Comparison of ENCODE assay signal across 8 mouse cellular contexts in the genomic region with DNA sequence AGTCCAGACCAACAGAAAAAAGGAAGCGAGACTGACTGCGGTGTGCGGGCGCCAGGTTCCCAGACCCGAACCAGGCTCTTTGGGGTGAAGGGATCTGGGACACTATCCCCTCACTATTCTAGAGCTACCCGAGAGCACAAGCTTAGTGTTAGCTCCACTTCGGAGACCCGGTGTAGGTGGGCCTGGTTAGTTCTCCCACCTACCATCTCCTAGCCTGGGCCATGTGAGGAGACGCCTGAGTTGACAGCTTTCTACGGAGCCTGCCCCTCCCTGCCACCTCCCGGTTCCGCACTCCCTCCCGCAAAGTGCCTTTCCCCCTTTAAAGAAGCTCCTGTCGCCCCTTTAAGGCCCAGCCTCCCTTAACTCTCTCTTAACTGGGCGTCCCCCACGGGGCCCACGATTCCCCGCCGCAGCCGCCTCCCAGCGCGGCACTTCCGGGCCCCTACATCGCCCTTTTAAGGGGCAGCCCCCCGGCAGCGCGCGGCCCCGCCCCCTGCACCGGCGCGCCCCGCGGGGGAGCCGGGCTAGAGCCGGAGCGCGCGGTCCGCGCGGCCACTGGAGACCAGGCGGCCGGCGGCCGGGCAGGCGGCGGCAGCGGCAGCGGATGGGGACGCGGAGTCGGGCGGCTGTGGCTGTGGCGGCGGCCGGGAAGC. TPM values are rescaled to one million over a fixed set of nuclear protein-coding genes. Genes with fewer than 3 reads are reported as not detected.
DNase-seq lines count a peak whose midpoint lies in the region; ATAC-seq and TF ChIP-seq lines count a peak whose summit lies in the region.

A gene (plus strand): TSS at position 527 of the 653 bp plus-strand sequence.

- peak within 1 kb of the TSS; percentile 76 for H3K27ac ChIP-seq in hindbrain, postnatal 0 days

- H3K9me3 ChIP-seq in hindbrain, postnatal 0 days (ENCODE audit: low read length), result no peaks in the 10 kb centered on the region
- H3K9me3 ChIP-seq in megakaryocyte, embryonic 14.5 days, result no peaks in the 10 kb centered on the region

- no peaks in the 10 kb centered on the region for H3K27me3 ChIP-seq in hindbrain, postnatal 0 days (ENCODE audit: insufficient read depth, low read length)
- no peaks in the 10 kb centered on the region for H3K27me3 ChIP-seq in megakaryocyte, embryonic 14.5 days (replicated peaks)

- peak within 1 kb of the TSS; percentile 91 for H3K4me2 ChIP-seq in hindbrain, postnatal 0 days (ENCODE audit: low read depth, low read length)

- peak within 1 kb of the TSS; percentile 73 for H3K9ac ChIP-seq in hindbrain, postnatal 0 days (replicated peaks; ENCODE audit: low read length)

- peak within 1 kb of the TSS; percentile 77 for H3K4me3 ChIP-seq in hindbrain, postnatal 0 days (ENCODE audit: low read length)
- H3K4me3 ChIP-seq in megakaryocyte, embryonic 14.5 days (replicated peaks), result peak within 1 kb of the TSS; percentile 100

- peaks cover 16% of the 10 kb centered on the region for H3K4me1 ChIP-seq in hindbrain, postnatal 0 days (ENCODE audit: insufficient read depth, low read length)
- H3K4me1 ChIP-seq in megakaryocyte, embryonic 14.5 days, result peaks cover 54% of the 10 kb centered on the region

- 3% methylated on average over 48 of the region's 57 CpGs for WGBS in hindbrain, postnatal 0 days

- no peak for TF ChIP-seq CTCF in hindbrain, postnatal 0 days (IDR thresholded peaks at IDR 0.05; ENCODE audit: low read depth)

- DNase-seq in adipocyte (ENCODE audit: low spot score), result peak; percentile 84
- DNase-seq in gastrocnemius, adult 8-10 months (ENCODE audit: low spot score in 2 of 2), result peak; percentile 78 to 88
- peak; percentile 96 for DNase-seq in hindbrain, postnatal 0 days (ENCODE audit: low spot score)
- peak; percentile 84 to 91 for DNase-seq in left cerebral cortex, adult 9 months (ENCODE audit: low spot score in 2 of 2)
- peak; percentile 95 for DNase-seq in right cerebral cortex, postnatal 10 days (ENCODE audit: low spot score in 2 of 2)
- DNase-seq in urinary bladder, postnatal 14 days (ENCODE audit: low spot score), result peak; percentile 90

- peak; percentile 79 for ATAC-seq in common myeloid progenitor, adult 5-6 weeks (replicated peaks; ENCODE audit: low read depth, poor library complexity, severe bottlenecking)
- peak; percentile 93 for ATAC-seq in hindbrain, postnatal 0 days

- H3K36me3 ChIP-seq in hindbrain, postnatal 0 days (ENCODE audit: insufficient read depth, low read length), result no peaks in the 10 kb centered on the region
- peaks cover 44% of the 10 kb centered on the region for H3K36me3 ChIP-seq in megakaryocyte, embryonic 14.5 days (replicated peaks; ENCODE audit: low read length)

RNA-seq across cellular contexts. Expression of the gene that starts here (rescaled TPM):
- total RNA-seq in common myeloid progenitor, adult 5-6 weeks (2017), result 19.8 and 20.5 TPM in 2 replicates
- 1 to 10 TPM; 5.0 to 7.2 (median 5.2) TPM for total RNA-seq in gastrocnemius, adult 8-10 months (2022)
- total RNA-seq in hindbrain, postnatal 0 days (2014; rRNA removed), result 19.8 and 21.1 TPM in 2 replicates
- 18.9 TPM in 2 replicates for polyA plus RNA-seq in hindbrain, postnatal 0 days (2015; fragmentation: Nextera tagmentation; extraction: Ambion mirVana)
- polyA plus RNA-seq in megakaryocyte, embryonic 14.5 days (2012; ENCODE audit: insufficient read depth, low replicate concordance), result 374 and 820 TPM in 2 replicates

Comparison
In these comparisons a context has a peak if more than half of its experiments do, and no peak if none do; other contexts are left out.
1. Peak in every context shown above with its lines: DNase-seq, ATAC-seq, H3K4me3 ChIP-seq and H3K27ac ChIP-seq.
2. RNA of the gene that starts here (polyA plus RNA-seq): 374 to 820 TPM in megakaryocyte, embryonic 14.5 days; 18.9 TPM in hindbrain, postnatal 0 days; every median in the first group is over 10 times any median in the second.